14 mouse cellular contexts compared by ENCODE assay signal in genomic region chr4:153872346-153872745, GRCm38 (mm10).
"Had no signal": no experiment of that assay in that cellular context is flagged by ENCODE, and none has a peak within 500 bp of the region (broad histone marks: within the 10 kb centered on the region; RNA-seq: fewer than 3 reads in every experiment).

No protein-coding gene starts in this region.

- DNase-seq: lung, embryonic 14.5 days; lung, postnatal 14 days; lung, postnatal 36 days; right cerebral cortex, postnatal 14 days; thymus, adult 2 months; thymus, postnatal 25 days; thymus, postnatal 4 days had no signal

- H3K4me1 ChIP-seq: midbrain, embryonic 13.5 days; midbrain, embryonic 15.5 days; neural tube, embryonic 12.5 days; stomach, embryonic 15.5 days had no signal

- H3K27me3 ChIP-seq: megakaryocyte, embryonic 14.5 days; midbrain, embryonic 13.5 days; midbrain, embryonic 15.5 days; neural tube, embryonic 12.5 days; stomach, embryonic 15.5 days had no signal

- H3K36me3 ChIP-seq: midbrain, embryonic 13.5 days; midbrain, embryonic 15.5 days; neural tube, embryonic 12.5 days; stomach, embryonic 15.5 days had no signal

- H3K4me3 ChIP-seq: megakaryocyte, embryonic 14.5 days; midbrain, embryonic 13.5 days; midbrain, embryonic 15.5 days; neural tube, embryonic 12.5 days; stomach, embryonic 15.5 days had no signal

- H3K27ac ChIP-seq: macrophage; midbrain, embryonic 13.5 days; midbrain, embryonic 15.5 days; neural tube, embryonic 12.5 days; stomach, embryonic 15.5 days; stomach, postnatal 0 days had no signal

- H3K9ac ChIP-seq: lung, embryonic 14.5 days; midbrain, embryonic 13.5 days; midbrain, embryonic 15.5 days; neural tube, embryonic 12.5 days; stomach, embryonic 15.5 days had no signal
